Mouse (Mus musculus): ENCODE measurements at regions not wholly inside any gene's neighbourhood (a gene's known extent, or its start where the extent isn't known, plus 50 kb on each side); places are given as distances from the start of the nearest gene placed in this dataset.
A peak's percentile ranks its signal among the peaks of the same experiment; 100 is the strongest.

DNA sequence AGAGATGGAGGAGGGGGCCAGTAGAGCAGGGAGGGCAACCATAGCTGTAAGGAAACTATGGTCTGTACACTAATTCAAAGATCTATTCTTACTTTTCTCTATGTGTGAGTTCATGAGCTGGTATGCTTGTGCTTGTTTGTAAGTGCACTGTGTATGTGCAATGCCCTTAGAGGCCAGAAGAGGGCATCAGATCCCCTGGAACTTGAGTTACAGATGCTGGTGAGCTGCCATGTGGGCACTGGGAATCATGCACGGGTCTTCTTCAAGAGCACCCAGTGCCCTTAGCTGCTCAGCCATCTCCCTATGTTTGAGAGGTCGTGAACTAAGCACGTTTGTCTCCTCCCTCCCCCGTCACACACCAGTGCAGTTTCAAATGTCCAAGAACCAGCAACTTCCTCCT lies 68.9 kb downstream of the Tbx3 start:
- no peak for DNase-seq (ENCODE audit: low read depth)

GRCm38 (mm10) chr5:119741116-119741515 lies 70.6 kb downstream of the Tbx3 start:
- DNase-seq (ENCODE audit: low read depth): peak; percentile 35

GRCm38 (mm10) chr5:119743733-119744132 lies 73.3 kb downstream of the Tbx3 start:
- no peak for DNase-seq (ENCODE audit: low read depth)

- DNase-seq (ENCODE audit: low read depth): no peak
Observed at GRCm38 (mm10) chr5:119747038-119747437, 76.6 kb downstream of the Tbx3 start.

GRCm38 (mm10) chr5:119748667-119749066 lies 78.2 kb downstream of the Tbx3 start:
- no peak for DNase-seq (ENCODE audit: low read depth)

GRCm38 (mm10) chr5:119749153-119749552 lies 78.7 kb downstream of the Tbx3 start:
- DNase-seq (ENCODE audit: low read depth): no peak

GRCm38 (mm10) chr5:119755782-119756181 lies 76.7 kb upstream of the Tbx5 start:
- no peak for DNase-seq (ENCODE audit: low read depth)

- DNase-seq (ENCODE audit: low read depth): no peak
Observed at GRCm38 (mm10) chr5:119758880-119759279, 73.6 kb upstream of the Tbx5 start.

- no peak for DNase-seq (ENCODE audit: low read depth)
Observed at GRCm38 (mm10) chr5:119762102-119762501, 70.4 kb upstream of the Tbx5 start.

DNA sequence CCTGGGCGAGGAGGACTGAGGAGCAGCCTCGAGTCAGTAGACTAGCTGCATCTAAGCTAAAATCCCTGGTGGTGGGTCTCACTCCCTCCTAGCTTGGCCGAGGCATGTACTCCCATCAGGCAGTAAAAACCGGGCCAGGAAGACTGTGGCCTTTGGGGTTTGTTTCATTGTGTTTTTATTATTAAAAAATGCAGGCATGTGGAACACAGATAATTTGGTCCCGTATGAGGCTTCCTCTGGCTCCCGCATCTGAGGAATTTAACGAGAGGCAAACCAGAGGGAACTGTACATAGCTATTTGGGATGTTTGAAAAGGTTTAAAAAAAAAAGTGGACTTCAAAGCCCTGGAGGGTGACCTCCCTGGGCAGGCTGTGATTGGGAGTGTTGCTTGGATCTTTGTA lies 69.1 kb upstream of the Tbx5 start:
- no peak for DNase-seq (ENCODE audit: low read depth)

DNA sequence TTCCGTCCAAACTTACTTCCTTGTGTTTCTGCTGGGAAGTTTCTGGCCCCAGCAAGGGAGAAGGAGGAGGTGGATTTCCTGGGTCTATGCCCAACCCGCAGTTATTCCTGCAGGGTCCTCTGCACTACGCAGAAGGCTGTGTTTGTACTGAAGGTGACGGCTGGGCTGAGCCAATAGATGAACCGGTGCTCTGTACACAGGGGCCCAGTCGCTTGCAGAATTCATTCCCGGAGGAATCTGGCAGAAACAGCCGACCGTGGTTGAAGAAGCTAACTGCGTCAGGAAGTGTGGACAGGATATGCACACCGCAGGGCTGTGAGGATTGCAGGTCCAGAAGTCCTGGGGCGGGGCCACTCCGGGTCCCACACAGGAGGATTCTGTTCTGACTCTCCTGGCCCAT lies 66.1 kb upstream of the Tbx5 start:
- DNase-seq (ENCODE audit: low read depth): no peak

- DNase-seq (ENCODE audit: low read depth): no peak
Observed at GRCm38 (mm10) chr5:119770951-119771350, 61.5 kb upstream of the Tbx5 start.

DNA sequence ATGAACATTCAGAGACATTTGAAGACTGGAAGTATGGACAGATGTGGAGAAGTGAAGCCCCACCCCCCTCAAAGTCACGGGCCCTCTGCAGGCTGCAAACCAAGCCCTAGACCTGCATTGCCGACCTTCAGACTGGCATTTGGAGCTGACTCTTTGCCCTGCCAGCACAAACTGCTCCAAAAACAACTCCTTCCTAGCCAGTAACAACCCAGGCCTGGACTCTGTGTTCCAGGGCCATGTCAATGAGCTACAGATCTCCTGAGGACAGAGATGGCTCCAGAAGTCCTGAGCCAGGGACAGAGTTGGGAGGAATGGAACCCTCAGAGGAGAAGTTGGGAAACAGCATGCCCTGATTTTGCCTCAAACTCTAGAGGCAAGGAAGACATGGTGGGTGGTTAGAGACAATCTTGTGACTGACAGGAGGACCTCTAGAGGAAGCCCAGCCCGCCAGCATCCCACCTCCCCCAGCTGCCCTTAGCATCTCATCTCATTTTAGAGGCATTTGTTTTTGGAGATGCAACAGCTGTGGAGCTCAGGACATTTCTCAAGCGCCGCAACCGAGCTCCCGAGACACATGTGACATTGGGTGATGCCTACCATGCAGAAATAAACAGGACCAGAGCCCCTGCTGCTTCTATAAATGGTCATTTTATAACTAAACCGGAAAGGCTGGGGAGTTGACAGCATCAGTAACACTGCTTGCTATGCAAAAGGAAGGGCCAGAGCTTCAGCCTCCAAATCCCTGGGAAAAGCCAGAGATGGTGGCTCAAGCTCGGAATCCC lies 56.2 kb upstream of the Tbx5 start:
- no peak for DNase-seq (ENCODE audit: low read depth)

DNA sequence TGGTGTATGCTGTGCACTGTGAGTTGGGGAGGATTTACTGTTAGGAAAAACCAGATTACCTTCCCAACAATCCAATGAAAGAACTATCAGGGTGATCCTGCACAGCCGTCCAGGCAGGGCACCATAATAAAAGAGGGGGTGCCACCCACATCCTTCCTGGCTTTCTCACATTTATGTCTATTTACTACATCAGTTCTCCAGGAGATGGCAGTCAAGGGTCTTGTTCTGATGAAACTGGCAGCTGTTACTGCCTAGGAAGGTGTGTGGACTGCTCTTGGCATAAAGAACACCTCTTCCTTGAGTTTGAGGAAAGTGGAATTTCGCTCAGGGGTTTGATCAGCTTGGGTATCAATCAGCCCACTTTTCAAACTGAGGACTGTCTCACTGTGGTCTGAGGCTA lies 54.6 kb upstream of the Tbx5 start:
- DNase-seq (ENCODE audit: low read depth): no peak

DNA sequence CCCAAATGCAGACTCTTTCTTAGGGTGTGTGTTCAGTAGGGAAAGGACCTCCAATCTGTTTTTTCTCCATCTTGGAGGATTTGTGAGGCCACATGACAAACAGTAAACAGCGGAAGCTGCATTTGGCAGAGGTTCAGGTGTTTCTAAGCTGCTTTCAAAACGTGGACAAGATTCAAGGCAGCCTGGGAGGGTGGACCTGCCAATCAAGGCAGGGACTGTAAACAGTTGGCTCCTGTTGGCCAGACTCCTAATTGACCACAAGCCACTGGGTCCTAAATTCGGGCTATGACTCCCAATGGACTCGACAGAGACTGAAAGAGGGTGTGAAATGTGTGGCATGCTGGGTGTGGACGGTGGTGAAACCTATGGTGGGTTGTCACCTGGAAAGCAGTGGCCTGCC lies 51.1 kb upstream of the Tbx5 start:
- DNase-seq (ENCODE audit: low read depth): no peak
